Mouse (Mus musculus) heart, embryonic 13.5 days (tissue): Measurements from ENCODE around the gene Ghsr. TPM values are rescaled to one million over a fixed set of nuclear protein-coding genes. Genes with fewer than 3 reads are reported as not detected.
"Not testable (repeated sequence)": the region's sequence is repeated elsewhere in the genome, so short reads cannot be mapped to it uniquely, and the experiment has no call there.

Experiments
- ATAC-seq: fragments of 200-750 bp; cut with Nextera tagmentation; 2 replicates; pipeline ENCODE4 v1.8.0; 2017; ENCODE audit warnings: moderate TSS enrichment; ENCODE audit not compliant: insufficient number of reproducible peaks, low FRiP score, low TSS enrichment; ENCODE audit errors: extremely low read depth
- H3K27ac ChIP-seq: fragments of 300-500 bp; sonication (generic); replicated peaks from 2 replicates; pipeline ENCODE4 v1.5.1; 2015; ENCODE audit warnings: moderate library complexity, mild to moderate bottlenecking, inconsistent platforms
- H3K27me3 ChIP-seq: fragments of 300-500 bp; sonication (generic); replicated peaks from 2 replicates; pipeline ENCODE4 v1.6.1; 2015; ENCODE audit warnings: mild to moderate bottlenecking, inconsistent platforms
- H3K36me3 ChIP-seq: fragments of 300-500 bp; sonication (generic); 2 replicates; pipeline ENCODE4 v1.6.1; 2015; ENCODE audit warnings: mild to moderate bottlenecking, inconsistent platforms
- H3K4me1 ChIP-seq: fragments of 300-500 bp; sonication (generic); 2 replicates; pipeline ENCODE4 v1.6.1; 2015; ENCODE audit warnings: inconsistent platforms
- H3K4me2 ChIP-seq: fragments of 300-500 bp; sonication (generic); 2 replicates; pipeline ENCODE4 v1.6.1; 2015; ENCODE audit warnings: inconsistent platforms, mild to moderate bottlenecking, moderate library complexity
- H3K4me3 ChIP-seq: fragments of 300-500 bp; sonication (generic); 2 replicates; pipeline ENCODE4 v1.5.1; 2015; ENCODE audit warnings: moderate library complexity, mild to moderate bottlenecking, inconsistent platforms
- H3K9ac ChIP-seq: fragments of 300-500 bp; sonication (generic); 2 replicates; pipeline ENCODE4 v1.6.1; 2015; ENCODE audit warnings: inconsistent platforms, mild to moderate bottlenecking, moderate library complexity
- H3K9me3 ChIP-seq: fragments of 300-500 bp; sonication (generic); 2 replicates; pipeline ENCODE4 v1.6.1; 2016; ENCODE audit warnings: inconsistent platforms
- WGBS: fragments of 180-500 bp; shearing (Covaris S2); methylation state at CpG from one replicate; pipeline ENCODE4 v1.1.7; 2015; ENCODE audit warnings: mixed read lengths; 5-methylcytosine and 5-hydroxymethylcytosine counted together
- polyA plus RNA-seq: library from polyadenylated mRNA; unstranded; fragments of >200 nt; fragmentation: Nextera tagmentation; extraction: Ambion mirVana; gene quantifications from 2 replicates; pipeline ENCODE4 v1.2.1, GENCODE M21; 2015

Gene Ghsr
- polyA plus RNA-seq, 1 experiment from 2014 or later = not detected

- ATAC-seq = no peak
- Histone ChIP-seq H3K9me3 (no peaks in the 10 kb centered on the region), H3K4me2 (no peak overlapping the region), H3K36me3 (no peaks in the 10 kb centered on the region), H3K4me1 (no peaks in the 10 kb centered on the region), H3K27ac (no peak overlapping the region), H3K4me3 (no peak overlapping the region), H3K9ac (no peak overlapping the region), H3K27me3 (no peaks in the 10 kb centered on the region)
- 59% methylated on average over 2 of the region's 2 CpGs for WGBS
Observed at GRCm38 (mm10) chr3:27359100-27359720, 11.9 kb upstream of the Ghsr start.

GRCm38 (mm10) chr3:27370125-27370524, 1.0 kb upstream of the Ghsr start:
- no peaks in the 10 kb centered on the region for H3K9me3 ChIP-seq
- H3K36me3 ChIP-seq = no peaks in the 10 kb centered on the region
- WGBS = 5% methylated on average over 10 of the region's 10 CpGs
- H3K27ac ChIP-seq = no peak overlapping the region
- no peak overlapping the region for H3K4me2 ChIP-seq
- no peak overlapping the region for H3K9ac ChIP-seq
- ATAC-seq = no peak
- H3K27me3 ChIP-seq = peaks cover 69% of the 10 kb centered on the region
- no peak overlapping the region for H3K4me3 ChIP-seq
- H3K4me1 ChIP-seq = peaks cover 11% of the 10 kb centered on the region

- Histone ChIP-seq H3K4me3 (no peak overlapping the region), H3K27me3 (peaks cover 72% of the 10 kb centered on the region), H3K4me1 (peaks cover 11% of the 10 kb centered on the region), H3K9ac (no peak overlapping the region), H3K27ac (no peak overlapping the region), H3K4me2 (peak overlapping the region; percentile 57; the same call in 1 of the 2 replicates), H3K36me3 (no peaks in the 10 kb centered on the region), H3K9me3 (no peaks in the 10 kb centered on the region)
- no peak for ATAC-seq
- WGBS = 5% methylated on average over 20 of the region's 20 CpGs
Observed at GRCm38 (mm10) chr3:27370582-27371275, 422 bp upstream of the Ghsr start.

GRCm38 (mm10) chr3:27371725-27372650, 837 bp downstream of the Ghsr start:
- H3K4me1 ChIP-seq = peaks cover 11% of the 10 kb centered on the region
- H3K9me3 ChIP-seq = no peaks in the 10 kb centered on the region
- ATAC-seq = no peak
- 2% methylated on average over 75 of the region's 77 CpGs for WGBS
- H3K4me2 ChIP-seq = peak overlapping the region; percentile 57
- peak overlapping the region; percentile 34 for H3K4me3 ChIP-seq
- no peaks in the 10 kb centered on the region for H3K36me3 ChIP-seq
- no peak overlapping the region for H3K9ac ChIP-seq
- H3K27me3 ChIP-seq = peaks cover 80% of the 10 kb centered on the region
- no peak overlapping the region for H3K27ac ChIP-seq

GRCm38 (mm10) chr3:27374396-27374795, 3.2 kb downstream of the Ghsr start:
- no peak overlapping the region for H3K4me3 ChIP-seq
- H3K36me3 ChIP-seq = no peaks in the 10 kb centered on the region
- no peak for ATAC-seq
- no peak overlapping the region for H3K9ac ChIP-seq
- no peak overlapping the region for H3K4me2 ChIP-seq
- no peak overlapping the region for H3K27ac ChIP-seq
- H3K9me3 ChIP-seq = no peaks in the 10 kb centered on the region
- H3K4me1 ChIP-seq = peaks cover 11% of the 10 kb centered on the region
- peaks cover 75% of the 10 kb centered on the region for H3K27me3 ChIP-seq
- WGBS = 49% methylated on average over 9 of the region's 9 CpGs

GRCm38 (mm10) chr3:27377935-27378334, 6.8 kb downstream of the Ghsr start:
- no peaks in the 10 kb centered on the region for H3K9me3 ChIP-seq
- no peak overlapping the region for H3K27ac ChIP-seq
- no peak for ATAC-seq
- H3K36me3 ChIP-seq = no peaks in the 10 kb centered on the region
- H3K4me3 ChIP-seq = no peak overlapping the region
- no peaks in the 10 kb centered on the region for H3K4me1 ChIP-seq
- peaks cover 44% of the 10 kb centered on the region for H3K27me3 ChIP-seq
- no peak overlapping the region for H3K9ac ChIP-seq
- no peak overlapping the region for H3K4me2 ChIP-seq
- WGBS = 54% methylated on average over 4 of the region's 4 CpGs

GRCm38 (mm10) chr3:27384836-27385235, 13.7 kb downstream of the Ghsr start:
- Histone ChIP-seq H3K9ac (no peak overlapping the region), H3K9me3 (no peaks in the 10 kb centered on the region), H3K4me3 (no peak overlapping the region), H3K4me2 (no peak overlapping the region), H3K36me3 (no peaks in the 10 kb centered on the region), H3K27ac (no peak overlapping the region), H3K4me1 (no peaks in the 10 kb centered on the region), H3K27me3 (0 out of 2 replicates have a peak, but pooled peaks cover 5% of the 10 kb centered on the region)
- WGBS = 51% methylated on average over 3 of the region's 3 CpGs
- no peak for ATAC-seq

- Histone ChIP-seq H3K36me3 (no peaks in the 10 kb centered on the region), H3K4me2 (no peak overlapping the region), H3K4me3 (no peak overlapping the region), H3K27ac (no peak overlapping the region), H3K27me3 (no peaks in the 10 kb centered on the region), H3K4me1 (no peaks in the 10 kb centered on the region), H3K9me3 (no peaks in the 10 kb centered on the region), H3K9ac (no peak overlapping the region)
- ATAC-seq = no peak
- WGBS = 30% methylated on average over 1 of the region's 1 CpGs
Observed at GRCm38 (mm10) chr3:27389923-27390322, 18.8 kb downstream of the Ghsr start.

- H3K4me2 ChIP-seq, ATAC-seq: not testable (repeated sequence)
- 82% methylated on average over 3 of the region's 3 CpGs for WGBS
Observed at GRCm38 (mm10) chr3:27400996-27401395, 29.8 kb downstream of the Ghsr start.

GRCm38 (mm10) chr3:27406440-27406839, 35.3 kb downstream of the Ghsr start:
- no peak overlapping the region for H3K9ac ChIP-seq
- no peak overlapping the region for H3K4me3 ChIP-seq
- no peaks in the 10 kb centered on the region for H3K27me3 ChIP-seq
- no peaks in the 10 kb centered on the region for H3K9me3 ChIP-seq
- no peak overlapping the region for H3K4me2 ChIP-seq
- no peaks in the 10 kb centered on the region for H3K36me3 ChIP-seq
- no peak for ATAC-seq
- H3K27ac ChIP-seq = no peak overlapping the region
- 75% methylated on average over 3 of the region's 3 CpGs for WGBS
- peaks cover 5% of the 10 kb centered on the region for H3K4me1 ChIP-seq

More at GRCm38 (mm10) chr3:27400996-27401395, 29.8 kb downstream of the Ghsr start:
- not testable (repeated sequence) for H3K4me3 ChIP-seq, H3K9ac ChIP-seq, H3K4me1 ChIP-seq, H3K27ac ChIP-seq, H3K27me3 ChIP-seq, H3K36me3 ChIP-seq, H3K9me3 ChIP-seq

GRCm38 (mm10) chr3:27408564-27408963, 37.4 kb downstream of the Ghsr start:
- no peaks in the 10 kb centered on the region for H3K9me3 ChIP-seq
- no peak overlapping the region for H3K4me2 ChIP-seq
- no peaks in the 10 kb centered on the region for H3K36me3 ChIP-seq
- no peaks in the 10 kb centered on the region for H3K27me3 ChIP-seq
- ATAC-seq = no peak
- H3K27ac ChIP-seq = no peak overlapping the region
- H3K4me3 ChIP-seq = no peak overlapping the region
- H3K4me1 ChIP-seq = peaks cover 5% of the 10 kb centered on the region
- WGBS = 35% methylated on average over 2 of the region's 2 CpGs
- no peak overlapping the region for H3K9ac ChIP-seq
